Mouse (Mus musculus): ENCODE results near the gene Tlcd1.
A peak's percentile ranks its signal among the peaks of the same experiment; 100 is the strongest.

GRCm38 (mm10) chr11:78176402-78176862 lies at the start of gene Tlcd1, which contains the start of gene Nek8:
- TF ChIP-seq CTCF (IDR thresholded peaks at IDR 0.05; ENCODE audit: low read depth, low read length), result no peak
- peak; percentile 33; the same call in 1 of the 2 replicates for TF ChIP-seq POLR2A (IDR thresholded peaks at IDR 0.05; ENCODE audit: borderline replicate concordance, low read depth, low read length)
